Mouse (Mus musculus) lung, adult 18-20 months (tissue): ENCODE data around the gene Cntln.

ENCODE experiments used
- DNase-seq, 2 experiments: peaks; one replicate each; pipeline ENCODE4 v3.0.0; 2022; ENCODE audit warnings: mixed read lengths in 2 of 2

Cntln gene

GRCm38 (mm10) chr4:85059598-85059997 lies 175.5 kb downstream of the Cntln start:
- no peak for DNase-seq

GRCm38 (mm10) chr4:85061676-85062075 lies 177.6 kb downstream of the Cntln start:
- no peak for DNase-seq

GRCm38 (mm10) chr4:85096033-85096432 lies 211.9 kb downstream of the Cntln start:
- DNase-seq = no peak

- peak in 1 of 2 experiments; percentile 10 for DNase-seq
These were observed 212.6 kb downstream of the Cntln start for GRCm38 (mm10) chr4:85096682-85097081.

GRCm38 (mm10) chr4:85102168-85102567 lies 218.1 kb downstream of the Cntln start:
- no peak for DNase-seq

GRCm38 (mm10) chr4:85106416-85106815 lies 222.3 kb downstream of the Cntln start:
- DNase-seq = no peak

- no peak for DNase-seq
These were observed 222.9 kb downstream of the Cntln start for GRCm38 (mm10) chr4:85106961-85107360.

- no peak for DNase-seq
These were observed 236.2 kb downstream of the Cntln start for GRCm38 (mm10) chr4:85120271-85120670.

- DNase-seq = no peak
These were observed 265.6 kb downstream of the Cntln start for GRCm38 (mm10) chr4:85149726-85150125.

- no peak for DNase-seq
These were observed 267.8 kb downstream of the Cntln start for GRCm38 (mm10) chr4:85151881-85152280.

- DNase-seq = no peak
These were observed 270.3 kb downstream of the Cntln start for GRCm38 (mm10) chr4:85154361-85154760.

- no peak for DNase-seq
These were observed 277.0 kb downstream of the Cntln start for GRCm38 (mm10) chr4:85161156-85161555.

- DNase-seq = no peak
These were observed 278.6 kb downstream of the Cntln start for GRCm38 (mm10) chr4:85162468-85163312.

GRCm38 (mm10) chr4:85163313-85163615 lies 279.2 kb downstream of the Cntln start:
- DNase-seq = no peak

- DNase-seq = no peak
These were observed 283.9 kb downstream of the Cntln start for GRCm38 (mm10) chr4:85168001-85168400.

GRCm38 (mm10) chr4:85175466-85175865 lies 291.4 kb downstream of the Cntln start:
- no peak for DNase-seq

- DNase-seq = no peak
These were observed 294.4 kb downstream of the Cntln start for GRCm38 (mm10) chr4:85178394-85179051.
